Mouse (Mus musculus): ENCODE data around the gene Ube2h.

Gene Ube2h

GRCm38 (mm10) chr6:30304399-30304917, at the start of gene Ube2h:
Ube2h (minus strand) TSS chr6:30304539.
- peak; percentile 98 to 99 for DNase-seq

- DNase-seq = no peak
Observed at GRCm38 (mm10) chr6:30353661-30354060, 49.3 kb upstream of the Ube2h start.

- DNase-seq = no peak
Observed at GRCm38 (mm10) chr6:30352762-30353161, 48.4 kb upstream of the Ube2h start.

- no peak for DNase-seq
Observed at GRCm38 (mm10) chr6:30351290-30351689, 47.0 kb upstream of the Ube2h start.

- no peak for DNase-seq
Observed at GRCm38 (mm10) chr6:30347288-30347801, 43.0 kb upstream of the Ube2h start.

GRCm38 (mm10) chr6:30346737-30347136, 42.4 kb upstream of the Ube2h start:
- DNase-seq = no peak

- no peak for DNase-seq
Observed at GRCm38 (mm10) chr6:30344032-30344431, 39.7 kb upstream of the Ube2h start.

- DNase-seq = no peak
Observed at GRCm38 (mm10) chr6:30340231-30340873, 36.0 kb upstream of the Ube2h start.

- peak; percentile 85 for DNase-seq
Observed at GRCm38 (mm10) chr6:30336912-30337311, 32.6 kb upstream of the Ube2h start.

- peak in 1 of 2 experiments; percentile 29 for DNase-seq
Observed at GRCm38 (mm10) chr6:30332262-30332661, 27.9 kb upstream of the Ube2h start.

- no peak for DNase-seq
Observed at GRCm38 (mm10) chr6:30330706-30331105, 26.4 kb upstream of the Ube2h start.

GRCm38 (mm10) chr6:30325932-30326501, 21.7 kb upstream of the Ube2h start:
- no peak for DNase-seq

- no peak for DNase-seq
Observed at GRCm38 (mm10) chr6:30321002-30321401, 16.7 kb upstream of the Ube2h start.

- peak in 1 of 2 experiments; percentile 64 for DNase-seq
Observed at GRCm38 (mm10) chr6:30319216-30319615, 14.9 kb upstream of the Ube2h start.

GRCm38 (mm10) chr6:30312006-30312405, 7.7 kb upstream of the Ube2h start:
- no peak for DNase-seq

- DNase-seq = no peak
Observed at GRCm38 (mm10) chr6:30308751-30309150, 4.4 kb upstream of the Ube2h start.

- DNase-seq = peak; percentile 21 to 22
Observed at GRCm38 (mm10) chr6:30307691-30308090, 3.4 kb upstream of the Ube2h start.

GRCm38 (mm10) chr6:30303771-30304398, 454 bp downstream of the Ube2h start:
- DNase-seq = peak; percentile 42 to 69

- DNase-seq = peak; percentile 53 to 72
Observed at GRCm38 (mm10) chr6:30302781-30303631, 1.3 kb downstream of the Ube2h start.

- DNase-seq = no peak
Observed at GRCm38 (mm10) chr6:30302156-30302555, 2.2 kb downstream of the Ube2h start.

GRCm38 (mm10) chr6:30300901-30301300, 3.4 kb downstream of the Ube2h start:
- no peak for DNase-seq

GRCm38 (mm10) chr6:30300372-30300771, 4.0 kb downstream of the Ube2h start:
- peak; percentile 88 to 96 for DNase-seq

- no peak for DNase-seq
Observed at GRCm38 (mm10) chr6:30299683-30300082, 4.7 kb downstream of the Ube2h start.
